Mouse (Mus musculus): ENCODE data around the gene Grm3.

Gene Grm3

GRCm38 (mm10) chr5:9623095-9623459 is 101.9 kb downstream of the Grm3 start:
- DNase-seq (ENCODE audit: low spot score in 2 of 2): no peak

DNA sequence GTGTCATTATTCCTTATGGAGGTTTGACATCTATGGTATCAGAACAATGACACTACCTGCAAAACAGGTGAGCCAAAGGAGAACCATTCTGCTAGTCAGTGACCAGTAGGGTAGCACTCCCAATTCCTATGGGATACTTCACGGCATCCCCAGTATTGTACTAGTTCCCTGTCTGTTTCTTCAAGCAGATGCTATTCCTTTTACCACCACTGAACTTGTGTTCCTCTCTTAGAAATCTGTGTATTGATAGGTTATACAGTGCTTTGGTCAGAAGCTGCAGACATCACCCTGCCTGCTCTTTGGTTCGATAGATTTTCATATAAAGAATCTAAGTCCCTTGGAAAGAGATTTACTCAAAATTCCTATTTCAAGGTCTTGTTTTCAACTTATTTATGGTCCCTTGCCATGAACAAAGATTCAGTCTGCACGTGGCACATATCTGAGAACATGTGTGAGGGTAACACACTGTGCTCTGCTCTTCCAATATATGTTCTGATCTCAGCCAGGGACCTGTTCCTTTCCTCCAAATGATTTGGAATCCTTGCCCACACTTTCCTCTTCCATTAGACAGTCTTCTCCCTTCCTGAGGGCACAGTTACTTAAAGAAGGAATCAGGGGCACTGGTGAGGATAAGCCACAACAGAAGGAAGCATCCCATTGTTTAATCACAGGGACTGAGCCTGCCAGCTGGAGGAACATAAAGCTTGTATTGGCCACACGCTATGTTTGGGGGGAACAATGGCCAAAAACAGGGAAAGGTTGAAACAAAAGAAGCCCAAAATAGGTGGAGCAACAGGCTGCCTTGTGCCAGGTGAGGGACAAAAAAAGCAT is 102.5 kb downstream of the Grm3 start:
- peak in 1 of 2 experiments; percentile 26 for DNase-seq (ENCODE audit: low spot score in 2 of 2)

DNA sequence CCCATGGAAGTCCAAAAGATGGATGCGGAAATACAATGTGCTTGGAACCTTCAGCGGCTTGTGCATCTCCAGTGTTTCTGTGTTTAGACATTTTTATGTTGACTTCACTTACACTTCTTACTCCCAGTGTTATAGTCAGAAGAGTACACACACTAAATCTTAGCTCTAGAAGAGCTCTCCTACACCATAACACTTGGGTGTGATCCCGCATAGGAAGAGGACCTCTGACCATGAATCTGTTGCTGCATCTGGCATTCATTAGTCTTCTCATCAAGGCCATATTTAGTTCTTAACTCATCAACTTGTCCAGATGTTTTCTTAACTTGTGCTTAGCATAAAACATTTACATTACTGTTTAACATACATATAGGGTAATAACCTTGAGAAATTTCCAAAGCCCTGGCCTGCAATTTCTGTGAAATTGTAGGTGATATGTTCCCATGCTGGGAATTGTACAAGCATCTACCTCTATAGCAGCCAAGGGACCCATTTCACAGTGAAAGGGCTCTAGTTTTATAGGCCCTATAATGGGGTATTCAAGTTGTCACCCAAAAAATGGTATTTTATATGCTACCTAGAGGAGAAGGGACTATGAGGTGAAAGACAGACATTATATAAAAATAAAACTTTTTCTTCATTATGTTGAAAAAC is 103.4 kb downstream of the Grm3 start:
- DNase-seq (ENCODE audit: low spot score in 2 of 2): no peak

DNA sequence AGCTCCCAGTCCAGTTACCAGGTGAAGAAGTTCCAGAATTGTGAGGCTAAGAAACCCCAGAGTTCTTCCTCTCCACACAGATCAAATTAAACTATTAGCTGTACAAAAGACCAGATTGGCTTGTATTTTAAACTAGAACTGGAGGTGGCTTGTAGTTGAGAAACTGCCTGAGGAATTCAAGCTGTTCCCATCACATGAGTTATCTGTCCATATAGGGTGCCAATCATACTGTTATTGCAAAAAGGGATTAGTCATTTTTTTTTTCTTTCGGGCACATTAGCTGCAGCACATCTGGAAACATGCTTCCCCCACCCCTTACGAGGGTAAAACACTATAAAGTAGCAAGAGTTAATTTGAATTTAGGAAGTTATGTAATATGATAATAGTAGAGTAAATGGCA is 145.9 kb downstream of the Grm3 start:
- DNase-seq (ENCODE audit: low spot score in 2 of 2): no peak

DNA sequence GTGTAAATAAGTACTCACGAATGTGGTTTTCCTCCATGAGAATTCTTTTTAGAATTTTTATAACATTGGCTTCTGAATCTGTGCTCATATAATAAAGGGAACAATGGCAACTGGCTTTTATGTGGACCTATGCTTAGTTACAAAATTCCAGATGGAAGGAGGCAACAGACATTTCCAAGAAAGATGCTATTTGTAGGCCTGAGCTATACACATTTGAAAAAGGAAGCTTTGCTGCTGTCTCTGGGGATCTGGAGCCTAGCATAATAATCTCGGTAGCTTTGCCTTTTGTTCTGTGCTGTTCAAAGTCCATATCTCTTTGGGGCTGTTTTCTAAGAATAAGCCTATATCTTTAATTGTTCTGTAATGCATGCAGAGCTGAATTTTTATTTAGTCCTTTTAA is 146.4 kb downstream of the Grm3 start:
- no peak for DNase-seq (ENCODE audit: low spot score in 2 of 2)

DNA sequence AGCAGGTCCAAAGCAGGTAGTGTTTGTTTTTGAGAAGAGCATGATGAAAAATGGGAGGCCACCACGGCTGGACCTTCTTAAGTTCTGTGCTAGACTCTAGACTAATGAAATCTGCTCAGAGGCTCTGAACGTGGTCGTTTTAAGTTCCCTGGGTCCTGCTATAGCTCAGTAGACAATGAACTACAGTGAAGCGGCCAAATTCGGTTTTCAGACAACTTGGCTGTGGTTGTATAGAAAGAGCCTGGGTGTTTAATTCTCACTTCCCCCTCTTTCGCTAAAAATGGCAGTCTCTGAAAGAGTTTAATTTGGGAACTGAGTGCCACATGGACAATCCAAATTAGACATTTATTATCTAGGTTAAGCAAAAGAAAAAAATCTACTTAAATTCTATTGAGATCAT is 154.0 kb downstream of the Grm3 start:
- peak; percentile 52 to 76 for DNase-seq (ENCODE audit: low spot score in 2 of 2)

DNA sequence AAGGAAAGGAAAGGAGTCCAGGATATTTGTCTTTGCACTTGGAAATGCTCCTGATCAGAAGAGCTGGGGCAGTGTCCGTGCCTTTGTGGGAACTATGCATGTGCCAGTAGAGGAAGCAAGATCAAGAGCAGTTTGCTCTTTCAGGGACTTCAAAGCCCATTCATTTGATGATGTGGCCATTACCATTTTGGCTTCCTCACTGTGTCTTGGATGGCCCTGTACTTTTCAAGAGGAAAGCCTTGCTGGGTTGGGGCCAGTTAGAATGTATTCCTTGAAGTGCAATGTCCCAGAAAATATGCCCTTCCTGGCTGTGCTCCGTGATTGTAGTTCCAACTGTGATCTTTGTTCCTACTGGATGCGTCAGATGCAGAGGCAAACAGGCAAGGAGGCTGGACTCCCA is 167.3 kb downstream of the Grm3 start:
- DNase-seq (ENCODE audit: low spot score in 2 of 2): peak; percentile 74 to 82

- peak; percentile 68 to 69 for DNase-seq (ENCODE audit: low spot score in 2 of 2)
These were observed 184.0 kb downstream of the Grm3 start for GRCm38 (mm10) chr5:9540822-9541557.

GRCm38 (mm10) chr5:9525507-9525906 is 199.5 kb downstream of the Grm3 start:
- no peak for DNase-seq (ENCODE audit: low spot score in 2 of 2)

DNA sequence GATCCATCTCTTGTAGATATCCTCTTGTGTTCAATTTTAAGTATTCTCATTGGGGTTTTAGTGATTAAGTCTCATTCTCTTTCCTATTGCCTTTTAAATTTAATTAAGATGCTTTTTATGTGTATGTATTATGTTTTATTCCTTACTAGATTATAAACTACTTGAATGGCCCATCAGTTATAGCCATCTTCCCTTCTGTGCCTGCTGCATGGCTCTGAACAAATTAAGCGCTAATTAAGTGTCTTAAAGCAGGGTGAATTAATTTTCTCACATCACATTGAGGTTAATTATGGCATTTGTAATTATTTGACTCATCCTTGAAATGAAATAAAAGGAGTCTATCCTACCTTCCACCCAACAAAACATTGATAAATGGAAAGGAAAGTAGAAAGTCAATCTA is 213.9 kb downstream of the Grm3 start:
- no peak for DNase-seq (ENCODE audit: low spot score in 2 of 2)

DNA sequence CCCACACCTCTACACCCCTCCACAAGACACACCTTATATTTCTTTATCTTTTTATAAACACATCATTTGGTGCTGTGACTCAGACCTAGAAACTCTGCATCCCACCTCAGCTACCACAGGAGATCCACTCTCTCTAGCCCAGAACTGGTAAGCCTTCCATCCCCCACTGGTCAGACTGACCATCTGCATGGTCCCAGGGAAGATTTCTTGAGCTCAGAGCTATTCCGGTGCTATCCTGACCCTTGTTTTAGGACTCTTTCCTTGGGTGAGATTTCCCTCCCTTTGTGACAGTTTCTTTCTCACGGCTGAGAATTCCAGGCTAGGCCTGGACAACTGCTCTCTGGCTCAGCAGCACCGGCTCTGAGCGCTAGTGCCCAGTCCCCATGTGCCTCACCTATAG is 227.7 kb downstream of the Grm3 start:
- no peak for DNase-seq (ENCODE audit: low spot score in 2 of 2)

DNA sequence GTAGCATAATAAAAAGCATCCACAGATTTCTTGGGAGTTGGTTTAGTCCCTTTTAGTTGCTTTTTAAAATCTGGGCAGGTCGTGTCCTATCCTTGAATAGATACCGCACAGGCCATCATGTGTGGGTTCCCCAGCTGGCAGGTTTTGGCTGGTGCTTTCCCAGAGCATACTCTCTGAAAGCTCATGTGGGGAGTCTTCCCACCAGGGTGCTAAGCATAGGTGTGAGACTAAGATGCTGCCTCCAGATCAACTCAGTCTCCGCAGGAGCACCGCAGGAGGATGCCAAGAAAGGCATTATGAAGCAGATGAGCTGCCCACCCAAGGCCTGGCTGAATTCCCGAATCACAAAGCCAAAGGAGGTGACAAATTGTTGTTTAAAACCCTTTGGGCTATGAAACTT is 229.5 kb downstream of the Grm3 start:
- peak; percentile 27 to 51 for DNase-seq (ENCODE audit: low spot score in 2 of 2)

DNA sequence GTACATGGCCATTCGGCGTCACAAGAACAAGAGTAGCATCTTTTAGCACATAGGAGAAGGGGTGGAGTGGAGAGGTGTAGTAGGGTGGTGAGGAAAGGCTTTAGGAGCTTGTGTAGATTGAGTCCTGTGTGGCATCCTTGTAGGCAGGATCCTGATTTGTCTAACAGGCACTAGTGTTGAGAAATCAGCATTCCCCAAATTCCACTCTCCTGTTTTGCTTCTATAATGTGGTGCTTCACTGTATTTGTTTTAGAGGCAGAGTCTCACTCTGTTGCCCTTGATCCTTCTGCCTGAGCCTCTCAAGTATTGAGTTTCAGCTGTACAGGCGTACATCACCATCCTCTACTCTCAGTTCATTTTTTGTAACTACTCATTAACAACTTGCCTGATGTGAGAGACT is 247.4 kb downstream of the Grm3 start:
- no peak for DNase-seq (ENCODE audit: low spot score in 2 of 2)

DNA sequence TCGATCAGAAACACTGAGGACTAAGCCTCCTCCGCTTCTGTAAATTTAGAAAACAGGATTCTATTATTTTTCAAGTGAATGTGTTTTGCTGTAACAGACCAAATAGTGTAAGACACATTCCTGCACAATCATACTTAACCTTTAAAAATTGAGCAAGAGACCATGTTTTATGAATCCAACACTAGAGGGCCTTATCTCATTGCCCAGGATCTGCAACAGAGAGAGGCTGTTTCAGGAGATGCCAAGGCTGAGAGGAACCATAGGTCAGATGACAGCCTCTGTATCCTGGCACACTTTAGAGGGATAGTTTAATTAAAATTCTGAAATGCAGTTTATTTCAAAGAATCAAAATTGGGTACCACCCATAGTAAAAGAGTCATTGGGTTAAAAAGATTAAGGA is 271.7 kb downstream of the Grm3 start:
- DNase-seq (ENCODE audit: low spot score in 2 of 2): no peak

DNA sequence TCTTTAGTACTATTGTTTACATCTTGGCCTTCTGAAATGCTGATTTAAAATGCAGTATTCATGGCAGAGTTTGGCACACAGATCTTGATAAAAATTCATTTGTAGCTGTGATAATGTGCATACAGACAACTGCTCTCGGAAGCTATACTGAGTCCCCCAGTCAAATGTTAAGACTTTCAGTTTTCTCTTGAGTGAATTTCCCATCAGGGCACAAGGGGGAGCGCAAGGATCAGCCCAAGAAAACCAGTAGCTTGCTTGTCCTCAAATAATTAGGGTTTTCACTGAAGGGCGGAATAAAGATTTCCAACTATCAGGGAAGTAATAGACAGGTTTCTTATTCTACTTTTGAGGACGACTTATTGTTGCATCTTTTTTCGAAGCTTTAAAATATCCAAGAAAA is 275.4 kb downstream of the Grm3 start:
- DNase-seq (ENCODE audit: low spot score in 2 of 2): peak; percentile 61 to 74

- no peak for DNase-seq (ENCODE audit: low spot score in 2 of 2)
These were observed 276.0 kb downstream of the Grm3 start for GRCm38 (mm10) chr5:9448931-9449330.

GRCm38 (mm10) chr5:9446146-9446545 is 278.8 kb downstream of the Grm3 start:
- DNase-seq (ENCODE audit: low spot score in 2 of 2): no peak

Data from right cerebral cortex, postnatal 10 days (tissue).